Mouse (Mus musculus): Measurements from ENCODE around the gene Ceacam16. TPM values are rescaled to one million over a fixed set of nuclear protein-coding genes. Genes with fewer than 3 reads are reported as not detected.

Ceacam16 gene
- polyA plus RNA-seq, 1 experiment from 2014 or later: not detected

- Histone ChIP-seq H3K4me2 (peak within 1 kb of the TSS; percentile 39), H3K36me3 (ENCODE audit: control insufficient read depth, insufficient read depth, low read length) (no peaks in the 10 kb centered on the region), H3K27me3 (ENCODE audit: control insufficient read depth, insufficient read depth, low read length) (peaks cover 3% of the 10 kb centered on the region; the same call in 1 of the 2 replicates), H3K4me1 (ENCODE audit: control insufficient read depth, insufficient read depth, low read length) (no peaks in the 10 kb centered on the region), H3K9ac (ENCODE audit: low read length) (peak within 1 kb of the TSS; percentile 40; the same call in 1 of the 2 replicates), H3K9me3 (ENCODE audit: control insufficient read depth, low read length) (no peaks in the 10 kb centered on the region), H3K4me3 (ENCODE audit: low read depth, low read length) (peak within 1 kb of the TSS; percentile 12), H3K27ac (ENCODE audit: low read depth, low read length) (no peak within 1 kb of the TSS)
- DNase-seq (ENCODE audit: low spot score, missing footprints) (peak; percentile 86), ATAC-seq (ENCODE audit: low FRiP score) (peak; percentile 84)
- WGBS: 3% methylated on average over 33 of the region's 33 CpGs
Measured at GRCm38 (mm10) chr7:19851858-19852570, 9.1 kb downstream of the Ceacam16 start, which contains the start of gene Gm19345. Gene Gm19345 (plus strand): TSS chr7:19852003.

GRCm38 (mm10) chr7:19844521-19845171 lies 16.5 kb downstream of the Ceacam16 start:
- Histone ChIP-seq H3K36me3 (ENCODE audit: control insufficient read depth, insufficient read depth, low read length) (no peaks in the 10 kb centered on the region), H3K4me2 (no peak overlapping the region), H3K4me3 (ENCODE audit: low read depth, low read length) (no peak overlapping the region), H3K27ac (ENCODE audit: low read depth, low read length) (no peak overlapping the region), H3K4me1 (ENCODE audit: control insufficient read depth, insufficient read depth, low read length) (no peaks in the 10 kb centered on the region), H3K9me3 (ENCODE audit: control insufficient read depth, low read length) (no peaks in the 10 kb centered on the region; the same call in 1 of the 2 replicates), H3K9ac (ENCODE audit: low read length) (no peak overlapping the region), H3K27me3 (ENCODE audit: control insufficient read depth, insufficient read depth, low read length) (peaks cover 9% of the 10 kb centered on the region; the same call in 1 of the 2 replicates)
- 71% methylated on average over 15 of the region's 15 CpGs for WGBS
- ATAC-seq (ENCODE audit: low FRiP score) (no peak), DNase-seq (ENCODE audit: low spot score, missing footprints) (peak; percentile 65)

GRCm38 (mm10) chr7:19843561-19843960 lies 17.5 kb downstream of the Ceacam16 start:
- Histone ChIP-seq H3K27ac (ENCODE audit: low read depth, low read length) (no peak overlapping the region), H3K27me3 (ENCODE audit: control insufficient read depth, insufficient read depth, low read length) (peaks cover 9% of the 10 kb centered on the region; the same call in 1 of the 2 replicates), H3K4me2 (no peak overlapping the region), H3K4me1 (ENCODE audit: control insufficient read depth, insufficient read depth, low read length) (no peaks in the 10 kb centered on the region), H3K9ac (ENCODE audit: low read length) (no peak overlapping the region), H3K4me3 (ENCODE audit: low read depth, low read length) (no peak overlapping the region), H3K36me3 (ENCODE audit: control insufficient read depth, insufficient read depth, low read length) (no peaks in the 10 kb centered on the region), H3K9me3 (ENCODE audit: control insufficient read depth, low read length) (no peaks in the 10 kb centered on the region; the same call in 1 of the 2 replicates)
- DNase-seq (ENCODE audit: low spot score, missing footprints) (peak; percentile 95), ATAC-seq (ENCODE audit: low FRiP score) (peak; percentile 75)
- WGBS: 5% methylated on average over 11 of the region's 11 CpGs

DNA sequence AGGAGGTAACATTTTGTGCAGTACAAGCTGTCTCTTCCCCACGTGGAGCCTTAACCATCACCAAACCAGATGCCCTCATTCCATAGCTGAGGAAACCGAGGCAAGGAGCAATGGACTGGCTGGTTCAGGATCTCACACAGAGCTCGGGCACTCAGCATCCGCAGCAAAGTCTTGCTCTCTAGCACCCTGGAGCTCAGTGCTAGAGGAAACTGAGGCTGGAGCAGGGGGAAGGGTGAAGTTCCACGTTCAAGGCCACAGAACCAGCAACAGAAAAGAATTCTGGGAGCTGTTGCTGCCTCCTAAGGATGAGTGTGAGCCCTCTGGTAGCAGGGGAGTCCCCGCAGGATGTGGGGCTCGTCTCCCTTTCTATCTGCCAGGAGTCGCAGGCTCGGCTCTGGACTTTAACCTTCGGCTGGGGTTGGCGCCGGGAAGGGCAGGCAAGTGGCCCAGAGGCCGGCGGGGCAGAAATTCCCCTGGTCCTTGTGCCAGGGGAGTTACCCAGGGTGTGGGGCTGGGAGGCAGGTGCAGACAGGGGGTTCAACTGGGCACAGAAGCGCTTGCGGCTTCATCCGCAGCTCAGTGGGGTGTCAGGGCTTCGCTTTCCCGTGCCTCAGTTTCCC lies 18.1 kb downstream of the Ceacam16 start:
- H3K9me3 ChIP-seq (ENCODE audit: control insufficient read depth, low read length): no peaks in the 10 kb centered on the region; the same call in 1 of the 2 replicates
- no peaks in the 10 kb centered on the region for H3K36me3 ChIP-seq (ENCODE audit: control insufficient read depth, insufficient read depth, low read length)
- H3K9ac ChIP-seq (ENCODE audit: low read length): no peak overlapping the region
- H3K4me1 ChIP-seq (ENCODE audit: control insufficient read depth, insufficient read depth, low read length): no peaks in the 10 kb centered on the region
- peaks cover 9% of the 10 kb centered on the region; the same call in 1 of the 2 replicates for H3K27me3 ChIP-seq (ENCODE audit: control insufficient read depth, insufficient read depth, low read length)
- H3K4me3 ChIP-seq (ENCODE audit: low read depth, low read length): no peak overlapping the region
- ATAC-seq (ENCODE audit: low FRiP score) (peak; percentile 38; the same call in 1 of the 2 replicates), DNase-seq (ENCODE audit: low spot score, missing footprints) (peak; percentile 61)
- H3K4me2 ChIP-seq: no peak overlapping the region
- 33% methylated on average over 19 of the region's 19 CpGs for WGBS
- H3K27ac ChIP-seq (ENCODE audit: low read depth, low read length): no peak overlapping the region

DNA sequence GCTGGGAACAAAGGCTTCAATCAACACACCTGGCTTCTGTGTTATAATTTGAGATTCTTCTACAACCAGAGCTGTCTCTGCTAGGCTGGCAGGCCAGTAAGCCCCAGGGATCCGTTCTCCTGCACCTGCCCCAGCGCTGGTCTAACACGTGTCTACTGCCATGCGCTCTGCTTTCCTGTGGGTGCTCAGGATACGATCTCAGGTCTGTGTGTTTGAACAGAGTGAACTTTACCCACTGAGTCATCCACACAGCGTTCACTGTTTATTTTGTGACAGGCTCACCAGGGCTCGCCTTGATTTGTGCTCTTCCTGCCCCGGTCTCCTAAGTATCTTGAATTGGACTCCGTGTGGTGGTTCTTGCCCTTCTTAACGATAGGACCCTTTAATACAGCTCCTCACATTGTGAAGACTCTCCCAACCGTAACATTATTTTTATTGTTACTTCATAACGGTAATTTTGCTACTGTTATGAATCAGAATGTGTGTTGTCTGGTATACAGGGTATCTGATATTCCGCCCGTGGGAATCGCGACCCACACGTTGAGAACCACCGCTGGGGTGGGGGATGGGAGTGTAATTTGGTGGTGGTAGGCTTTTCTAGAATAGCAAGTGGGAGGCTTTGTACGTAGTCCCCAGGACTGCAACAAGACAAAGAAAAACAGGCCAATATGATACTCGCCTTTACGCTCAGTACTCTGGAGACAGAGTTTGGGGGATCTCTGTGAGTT lies 19.2 kb downstream of the Ceacam16 start:
- 85% methylated on average over 21 of the region's 21 CpGs for WGBS
- DNase-seq (ENCODE audit: low spot score, missing footprints) (peak; percentile 79), ATAC-seq (ENCODE audit: low FRiP score) (no peak)
- Histone ChIP-seq H3K9me3 (ENCODE audit: control insufficient read depth, low read length) (no peaks in the 10 kb centered on the region; the same call in 1 of the 2 replicates), H3K9ac (ENCODE audit: low read length) (no peak overlapping the region), H3K4me2 (no peak overlapping the region), H3K27ac (ENCODE audit: low read depth, low read length) (no peak overlapping the region), H3K36me3 (ENCODE audit: control insufficient read depth, insufficient read depth, low read length) (no peaks in the 10 kb centered on the region), H3K27me3 (ENCODE audit: control insufficient read depth, insufficient read depth, low read length) (peaks cover 9% of the 10 kb centered on the region; the same call in 1 of the 2 replicates), H3K4me3 (ENCODE audit: low read depth, low read length) (no peak overlapping the region), H3K4me1 (ENCODE audit: control insufficient read depth, insufficient read depth, low read length) (no peaks in the 10 kb centered on the region)

DNA sequence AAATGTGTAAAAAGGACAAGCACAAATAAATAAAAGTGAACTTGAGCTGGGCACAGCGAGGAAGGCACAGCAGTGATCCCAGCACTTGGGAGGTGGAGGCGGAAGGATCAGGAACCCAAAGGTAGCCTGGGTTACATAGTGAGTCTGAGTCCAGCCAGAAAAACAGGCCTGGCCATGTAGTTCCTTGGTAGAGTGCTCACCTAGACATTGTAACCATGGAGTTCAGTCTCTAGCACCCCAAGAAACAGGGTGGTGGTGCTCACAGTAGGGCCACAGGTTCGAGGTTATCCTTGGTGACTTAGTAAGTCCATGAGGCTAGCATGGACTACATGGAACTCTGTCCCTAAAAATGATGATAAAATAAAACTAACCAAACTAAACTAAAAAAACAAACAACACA lies 20.2 kb downstream of the Ceacam16 start:
- Histone ChIP-seq H3K4me3 (ENCODE audit: low read depth, low read length) (no peak overlapping the region), H3K4me2 (no peak overlapping the region), H3K27me3 (ENCODE audit: control insufficient read depth, insufficient read depth, low read length) (peaks cover 9% of the 10 kb centered on the region; the same call in 1 of the 2 replicates), H3K4me1 (ENCODE audit: control insufficient read depth, insufficient read depth, low read length) (no peaks in the 10 kb centered on the region), H3K9ac (ENCODE audit: low read length) (no peak overlapping the region), H3K36me3 (ENCODE audit: control insufficient read depth, insufficient read depth, low read length) (no peaks in the 10 kb centered on the region), H3K9me3 (ENCODE audit: control insufficient read depth, low read length) (no peaks in the 10 kb centered on the region; the same call in 1 of the 2 replicates), H3K27ac (ENCODE audit: low read depth, low read length) (no peak overlapping the region)
- ATAC-seq (ENCODE audit: low FRiP score) (no peak), DNase-seq (ENCODE audit: low spot score, missing footprints) (peak; percentile 79)
- 82% methylated on average over 3 of the region's 3 CpGs for WGBS

DNA sequence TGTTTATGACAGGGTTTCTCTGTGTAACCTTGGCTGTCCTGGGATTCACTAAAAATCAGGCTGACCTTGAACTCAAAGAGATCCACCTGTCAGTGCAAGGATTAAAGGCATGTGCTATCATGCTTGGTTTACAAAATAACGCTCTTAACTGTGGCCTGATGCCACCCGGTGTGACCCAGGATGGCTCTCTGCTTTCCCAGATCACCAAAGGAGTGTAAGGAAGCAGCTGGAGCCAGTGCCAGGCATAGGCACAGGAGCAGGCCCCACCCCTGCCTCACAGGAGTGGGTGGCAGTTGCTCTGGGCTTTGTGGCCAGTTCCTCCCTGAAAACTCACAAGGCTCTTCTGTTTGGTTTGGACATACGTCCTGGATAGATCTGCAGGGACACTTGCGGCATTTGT lies 20.7 kb downstream of the Ceacam16 start:
- no peaks in the 10 kb centered on the region for H3K36me3 ChIP-seq (ENCODE audit: control insufficient read depth, insufficient read depth, low read length)
- H3K4me1 ChIP-seq (ENCODE audit: control insufficient read depth, insufficient read depth, low read length): no peaks in the 10 kb centered on the region
- H3K9me3 ChIP-seq (ENCODE audit: control insufficient read depth, low read length): no peaks in the 10 kb centered on the region
- H3K4me2 ChIP-seq: no peak overlapping the region
- ATAC-seq (ENCODE audit: low FRiP score) (no peak), DNase-seq (ENCODE audit: low spot score, missing footprints) (peak; percentile 54)
- no peak overlapping the region for H3K9ac ChIP-seq (ENCODE audit: low read length)
- no peak overlapping the region for H3K27ac ChIP-seq (ENCODE audit: low read depth, low read length)
- H3K4me3 ChIP-seq (ENCODE audit: low read depth, low read length): no peak overlapping the region
- WGBS: 74% methylated on average over 4 of the region's 4 CpGs
- H3K27me3 ChIP-seq (ENCODE audit: control insufficient read depth, insufficient read depth, low read length): peaks cover 9% of the 10 kb centered on the region; the same call in 1 of the 2 replicates

- Histone ChIP-seq H3K4me1 (ENCODE audit: control insufficient read depth, insufficient read depth, low read length) (no peaks in the 10 kb centered on the region), H3K9ac (ENCODE audit: low read length) (no peak overlapping the region), H3K4me3 (ENCODE audit: low read depth, low read length) (no peak overlapping the region), H3K27ac (ENCODE audit: low read depth, low read length) (no peak overlapping the region), H3K27me3 (ENCODE audit: control insufficient read depth, insufficient read depth, low read length) (no peaks in the 10 kb centered on the region), H3K9me3 (ENCODE audit: control insufficient read depth, low read length) (no peaks in the 10 kb centered on the region), H3K4me2 (no peak overlapping the region), H3K36me3 (ENCODE audit: control insufficient read depth, insufficient read depth, low read length) (no peaks in the 10 kb centered on the region)
- ATAC-seq (ENCODE audit: low FRiP score): no peak
- DNase-seq (ENCODE audit: low spot score, missing footprints): peak; percentile 39
- WGBS: 60% methylated on average over 3 of the region's 3 CpGs
Measured at GRCm38 (mm10) chr7:19836843-19837242, 24.3 kb downstream of the Ceacam16 start.

Data from midbrain, embryonic 11.5 days (tissue).